Mouse (Mus musculus): ENCODE results near the gene Gm29276. TPM values are rescaled to one million over a fixed set of nuclear protein-coding genes. Genes with fewer than 3 reads are reported as not detected.
"Not testable (repeated sequence)": the region's sequence is repeated elsewhere in the genome, so short reads cannot be mapped to it uniquely, and the experiment has no call there.

Gene Gm29276
- not detected in 2 replicates for polyA plus RNA-seq (2014; fragmentation: Nextera tagmentation; extraction: Ambion mirVana)

GRCm38 (mm10) chrY:42582150-42582549 lies at the start of gene Gm29276:
Gm29276 (minus strand) TSS chrY:42582250.
- H3K4me3 ChIP-seq (ENCODE audit: low read depth, low read length); H3K9me3 ChIP-seq (ENCODE audit: control insufficient read depth, low read length); H3K36me3 ChIP-seq (ENCODE audit: control insufficient read depth, insufficient read depth, low read length); H3K4me1 ChIP-seq (ENCODE audit: control insufficient read depth, insufficient read depth, low read length); H3K9ac ChIP-seq (ENCODE audit: low read length); H3K4me2 ChIP-seq; ATAC-seq (ENCODE audit: low FRiP score); DNase-seq (ENCODE audit: low spot score, missing footprints); H3K27ac ChIP-seq (ENCODE audit: low read depth, low read length); H3K27me3 ChIP-seq (ENCODE audit: control insufficient read depth, insufficient read depth, low read length): not testable (repeated sequence)
- WGBS: no CpG with 5 or more reads among the region's 7 CpGs

Measured in midbrain, embryonic 11.5 days (tissue).